Mouse (Mus musculus): Measurements from ENCODE around the gene Klhl33.

- TF ChIP-seq POLR2A (IDR thresholded peaks at IDR 0.05; ENCODE audit: insufficient read depth, low read depth, low read length) (no peak), CTCF (IDR thresholded peaks at IDR 0.05; ENCODE audit: insufficient read depth, low read depth, low read length) (no peak)
Observed at GRCm38 (mm10) chr14:50855788-50856187, 41.5 kb downstream of the Klhl33 start.

Measured in olfactory bulb, adult 2 months (tissue).